Mouse (Mus musculus) T-cell, adult 66 days (primary cell): ENCODE measurements around the gene Rnf144a. TPM values are rescaled to one million over a fixed set of nuclear protein-coding genes. Genes with fewer than 3 reads are reported as not detected.

ENCODE experiments used
- total RNA-seq, 2 experiments: library from RNA; stranded (reverse); gene quantifications; 3 replicates in 1 of 2; 4 replicates in 1 of 2; pipeline ENCODE4 v1.2.4; 2023

Gene Rnf144a
- total RNA-seq, result 10 to 100 TPM; 48.8 to 49.6 TPM

GRCm38 (mm10) chr12:26415104-26415771 is at the start of gene Rnf144a:
Rnf144a (minus strand) TSS chr12:26415254.

GRCm38 (mm10) chr12:26456028-26456698 is 41.1 kb upstream of the Rnf144a start, which contains the start of gene Rsad2:
Rsad2 (minus strand) TSS chr12:26456452.

Other genes with a start within 250 kb of the Rnf144a start
- gene Rsad2, start 41.2 kb upstream of the Rnf144a start, total RNA-seq, result 1 to 10 TPM; 2.2 to 4.3 TPM
- 1 to 10 TPM; 5.5 to 8.2 TPM for gene Cmpk2, start 54.0 kb upstream of the Rnf144a start, total RNA-seq